Mouse (Mus musculus): ENCODE measurements around the gene Ehbp1. TPM values are rescaled to one million over a fixed set of nuclear protein-coding genes. Genes with fewer than 3 reads are reported as not detected.

Ehbp1 gene
- polyA plus RNA-seq, 1 experiment from 2014 or later: 3.4 TPM

Other genes with a start within 250 kb of the Ehbp1 start
- gene Tmem17, start 169.8 kb upstream of the Ehbp1 start, polyA plus RNA-seq (2016; fragmentation: Nextera tagmentation; extraction: Ambion mirVana): 3.8 and 4.1 TPM in 2 replicates

All from liver, embryonic 12.5 days (tissue).